Mouse (Mus musculus) E14TG2a.4 (cell line): ENCODE measurements around the gene Knop1.

Source experiments
- H3K27me3 ChIP-seq: 2 replicates; pipeline ENCODE4 v1.6.1; 2014; ENCODE audit warnings: low read length, control low read depth; ENCODE audit not compliant: insufficient read depth
- H3K36me3 ChIP-seq: 2 replicates; pipeline ENCODE4 v1.6.1; 2014; ENCODE audit warnings: low read length, control low read depth; ENCODE audit not compliant: insufficient read depth
- H3K4me1 ChIP-seq: replicated peaks from 2 replicates; pipeline ENCODE4 v1.6.1; 2014; ENCODE audit warnings: low read depth, low read length, control low read depth
- H3K4me3 ChIP-seq: replicated peaks from 2 replicates; pipeline ENCODE4 v1.5.1; 2014; ENCODE audit warnings: mild to moderate bottlenecking, low read length
- H3K9me3 ChIP-seq: 2 replicates; pipeline ENCODE4 v1.6.1; 2014; ENCODE audit warnings: low read length, control low read depth
- CTCF ChIP-seq: conservative IDR thresholded peaks from 2 replicates; pipeline ENCODE4 v1.5.1; 2014; ENCODE audit warnings: low read length
- NANOG ChIP-seq: IDR thresholded peaks from 2 replicates; pipeline ENCODE4 v1.6.1; 2014; ENCODE audit warnings: borderline replicate concordance, low read length, mixed read lengths
- POU5F1 ChIP-seq: IDR thresholded peaks from 2 replicates; pipeline ENCODE4 v1.6.1; 2014; ENCODE audit warnings: low read length, borderline replicate concordance

The Knop1 gene

GRCm38 (mm10) chr7:118817741-118818140 is 38.3 kb downstream of the Knop1 start:
- H3K4me1 ChIP-seq = peaks cover 62% of the 10 kb centered on the region
- H3K4me3 ChIP-seq = peak overlapping the region; percentile 35
- H3K36me3 ChIP-seq = peaks cover 45% of the 10 kb centered on the region
- TF ChIP-seq POU5F1 (no peak), CTCF (no peak), NANOG (no peak)
- H3K9me3 ChIP-seq = no peaks in the 10 kb centered on the region
- H3K27me3 ChIP-seq = no peaks in the 10 kb centered on the region

GRCm38 (mm10) chr7:118816275-118816674 is 39.8 kb downstream of the Knop1 start:
- no peaks in the 10 kb centered on the region for H3K9me3 ChIP-seq
- peaks cover 48% of the 10 kb centered on the region for H3K4me1 ChIP-seq
- no peaks in the 10 kb centered on the region for H3K27me3 ChIP-seq
- H3K4me3 ChIP-seq = no peak overlapping the region
- TF ChIP-seq POU5F1 = no peak
- no peak for TF ChIP-seq CTCF
- no peak for TF ChIP-seq NANOG
- H3K36me3 ChIP-seq = peaks cover 45% of the 10 kb centered on the region

- TF ChIP-seq NANOG (no peak), POU5F1 (no peak), CTCF (no peak)
- H3K4me3 ChIP-seq = no peak overlapping the region
- H3K27me3 ChIP-seq = no peaks in the 10 kb centered on the region
- H3K36me3 ChIP-seq = peaks cover 41% of the 10 kb centered on the region
- H3K4me1 ChIP-seq = peaks cover 23% of the 10 kb centered on the region
- H3K9me3 ChIP-seq = no peaks in the 10 kb centered on the region
Measured at GRCm38 (mm10) chr7:118813592-118813991, 42.5 kb downstream of the Knop1 start.

GRCm38 (mm10) chr7:118811407-118812106 is 44.5 kb downstream of the Knop1 start:
- H3K36me3 ChIP-seq = peaks cover 38% of the 10 kb centered on the region
- H3K4me1 ChIP-seq = peaks cover 5% of the 10 kb centered on the region; the same call in 1 of the 2 replicates
- H3K27me3 ChIP-seq = no peaks in the 10 kb centered on the region
- no peaks in the 10 kb centered on the region for H3K9me3 ChIP-seq
- H3K4me3 ChIP-seq = no peak overlapping the region
- TF ChIP-seq NANOG (no peak), CTCF (no peak), POU5F1 (no peak)

- no peak for TF ChIP-seq NANOG
- no peak for TF ChIP-seq POU5F1
- no peak for TF ChIP-seq CTCF
- H3K4me1 ChIP-seq = peaks cover 10% of the 10 kb centered on the region; the same call in 1 of the 2 replicates
- peaks cover 20% of the 10 kb centered on the region for H3K36me3 ChIP-seq
- H3K9me3 ChIP-seq = no peaks in the 10 kb centered on the region
- no peak overlapping the region for H3K4me3 ChIP-seq
- no peaks in the 10 kb centered on the region for H3K27me3 ChIP-seq
Measured at GRCm38 (mm10) chr7:118807899-118808298, 48.2 kb downstream of the Knop1 start.

GRCm38 (mm10) chr7:118806631-118807411 is 49.2 kb downstream of the Knop1 start:
- H3K4me3 ChIP-seq = no peak overlapping the region
- TF ChIP-seq CTCF (no peak), POU5F1 (no peak), NANOG (no peak)
- no peaks in the 10 kb centered on the region for H3K27me3 ChIP-seq
- H3K4me1 ChIP-seq = peaks cover 8% of the 10 kb centered on the region; the same call in 1 of the 2 replicates
- peaks cover 27% of the 10 kb centered on the region for H3K36me3 ChIP-seq
- H3K9me3 ChIP-seq = no peaks in the 10 kb centered on the region

GRCm38 (mm10) chr7:118803425-118803824 is 52.6 kb downstream of the Knop1 start:
- Histone ChIP-seq H3K36me3 (peaks cover 30% of the 10 kb centered on the region), H3K4me3 (no peak overlapping the region), H3K4me1 (peaks cover 8% of the 10 kb centered on the region; the same call in 1 of the 2 replicates)

GRCm38 (mm10) chr7:118801791-118802190 is 54.3 kb downstream of the Knop1 start:
- Histone ChIP-seq H3K27me3 (no peaks in the 10 kb centered on the region), H3K4me3 (no peak overlapping the region), H3K4me1 (peaks cover 8% of the 10 kb centered on the region; the same call in 1 of the 2 replicates), H3K36me3 (peaks cover 33% of the 10 kb centered on the region), H3K9me3 (no peaks in the 10 kb centered on the region)
- no peak for TF ChIP-seq CTCF
- no peak for TF ChIP-seq POU5F1
- TF ChIP-seq NANOG = no peak

More at GRCm38 (mm10) chr7:118803425-118803824, 52.6 kb downstream of the Knop1 start:
- TF ChIP-seq CTCF = no peak
- no peak for TF ChIP-seq NANOG
- no peak for TF ChIP-seq POU5F1
- Histone ChIP-seq H3K9me3 (no peaks in the 10 kb centered on the region), H3K27me3 (no peaks in the 10 kb centered on the region)
